Mouse (Mus musculus) frontal cortex, adult (tissue): ENCODE results near the gene Olfr924.
"Not testable (repeated sequence)": the region's sequence is repeated elsewhere in the genome, so short reads cannot be mapped to it uniquely, and the experiment has no call there.

Experiments
- ATAC-seq: cut with Nextera tagmentation; 2 replicates; pipeline ENCODE4 v1.9.2; 2017; ENCODE audit warnings: mild to moderate bottlenecking, moderate library complexity, mixed read lengths; ENCODE audit not compliant: low TSS enrichment

Gene Olfr924

DNA sequence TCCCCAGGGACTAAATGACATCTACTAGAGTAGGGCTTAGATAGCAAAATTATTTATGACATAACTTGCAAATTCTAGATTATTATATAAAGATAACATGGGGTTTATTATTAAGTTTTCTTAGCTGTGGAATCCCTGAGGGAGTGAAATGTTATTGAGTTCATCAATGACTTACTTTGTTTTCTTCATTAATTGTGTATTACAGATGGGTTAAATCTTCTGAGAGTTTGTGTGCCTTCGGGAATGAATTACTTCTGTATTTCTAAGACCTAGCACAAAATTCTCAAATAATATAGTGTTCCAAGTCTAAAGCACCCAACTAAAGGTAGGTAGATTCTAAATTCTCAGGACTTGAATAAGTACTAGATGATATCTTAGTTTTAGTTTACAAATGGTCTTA lies at the start of gene Olfr924:
TSS of gene Olfr924 (plus strand) at position 301 of the 400 bp plus-strand sequence.
- no peak for ATAC-seq

DNA sequence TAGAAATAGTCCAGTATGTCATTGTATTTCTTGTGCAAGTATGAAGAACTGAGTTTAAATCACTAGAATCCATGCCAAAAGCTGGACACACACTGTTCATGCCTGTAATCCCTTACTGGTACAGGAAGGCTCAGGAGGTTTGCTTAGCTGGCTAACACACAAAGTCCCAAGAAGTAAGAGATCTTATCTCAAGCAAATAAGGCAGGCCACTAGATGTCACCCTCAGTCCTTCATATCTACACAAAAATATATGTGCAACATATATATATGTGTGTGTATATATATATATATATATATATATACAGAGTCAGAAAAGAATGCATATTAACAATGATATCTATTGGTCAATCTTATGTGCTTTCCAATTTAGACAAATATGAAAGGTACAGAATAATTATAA lies 38.6 kb upstream of the Olfr924 start:
- ATAC-seq = peak; percentile 62; the same call in 1 of the 2 replicates

DNA sequence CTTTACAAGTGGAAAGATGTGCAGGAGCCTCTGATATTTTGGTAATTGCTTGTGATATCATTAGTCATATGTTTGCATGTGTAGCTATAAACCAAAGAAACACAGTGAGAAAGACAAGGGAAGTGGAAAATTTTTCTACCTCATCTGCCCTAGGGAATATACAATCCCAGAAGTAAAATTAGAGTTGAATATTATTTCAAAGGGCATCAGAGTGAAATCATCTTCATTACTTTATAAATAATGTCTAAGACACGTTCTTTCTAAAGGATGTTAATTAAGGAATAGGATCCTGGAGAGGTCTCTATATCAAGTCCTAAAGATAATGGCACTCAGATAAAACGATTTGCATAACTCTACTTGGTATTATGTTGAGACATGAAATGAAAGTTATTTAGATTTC lies 29.9 kb upstream of the Olfr924 start, which contains the start of gene Olfr922:
TSS of gene Olfr922 (plus strand) at position 301 of the 400 bp plus-strand sequence.
- no peak for ATAC-seq

- ATAC-seq = no peak
Measured at GRCm38 (mm10) chr9:38815458-38815986, 28.7 kb upstream of the Olfr924 start.

DNA sequence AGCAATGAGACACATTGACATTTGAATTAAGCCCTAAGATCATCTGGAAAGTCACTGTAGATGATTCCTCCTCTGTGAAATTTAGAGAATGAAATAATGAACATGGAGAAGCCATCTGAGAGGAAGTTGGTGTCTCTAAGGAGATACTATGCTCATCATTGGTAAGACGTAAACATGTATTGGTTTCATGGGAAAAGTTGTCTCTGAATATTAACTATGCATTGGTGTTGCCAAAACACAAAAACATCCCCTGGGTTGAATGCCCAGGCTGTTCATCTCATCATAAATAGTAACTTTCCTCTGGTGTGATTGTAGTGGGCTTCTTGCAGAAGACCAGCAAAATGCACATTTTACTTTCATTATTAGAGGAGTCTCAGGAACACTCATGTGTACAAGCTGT lies 18.0 kb upstream of the Olfr924 start, which contains the start of gene Olfr923:
TSS of gene Olfr923 (plus strand) at position 301 of the 400 bp plus-strand sequence.
- ATAC-seq = no peak

GRCm38 (mm10) chr9:38833027-38833426 lies 11.2 kb upstream of the Olfr924 start:
- no peak for ATAC-seq

DNA sequence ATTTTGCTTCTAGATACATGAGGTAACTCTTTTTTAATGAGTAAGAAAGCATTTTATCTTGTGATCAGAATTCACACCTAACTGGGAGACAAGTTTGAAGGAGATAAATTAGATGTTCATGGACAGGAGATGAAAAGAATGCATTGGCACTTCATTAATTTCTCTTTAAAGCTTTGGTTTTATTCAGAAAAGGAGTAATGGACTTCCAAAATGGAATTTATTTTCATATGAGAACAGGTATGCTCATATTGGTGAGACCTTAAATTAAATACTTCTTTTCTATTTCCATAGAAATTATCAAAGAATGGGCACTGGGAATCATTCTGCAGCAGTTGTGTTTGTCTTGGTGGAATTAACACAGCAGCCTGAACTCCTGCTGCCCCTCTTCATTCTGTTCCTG lies 10.5 kb downstream of the Olfr924 start, which contains the start of gene Olfr26:
TSS of gene Olfr26 (plus strand) at position 301 of the 400 bp plus-strand sequence.
- no peak for ATAC-seq

DNA sequence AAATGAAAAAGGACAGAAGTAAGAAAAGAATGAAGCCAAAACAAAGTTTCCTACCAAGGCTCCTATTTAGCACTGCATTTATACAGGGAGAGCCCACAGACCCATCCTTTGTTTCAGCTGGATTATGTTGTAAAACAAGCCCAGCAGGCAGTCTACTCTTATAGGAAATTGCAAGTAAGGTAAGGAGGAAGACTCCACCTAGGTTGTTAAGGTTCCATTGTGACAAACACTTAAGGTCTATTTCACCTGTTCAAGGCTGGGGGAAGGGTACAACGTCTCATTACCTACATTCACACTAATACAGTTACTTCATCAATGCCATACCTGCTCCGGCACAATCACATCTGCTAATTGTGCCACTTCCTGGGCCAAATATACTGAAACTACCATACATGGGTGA lies 30.6 kb downstream of the Olfr924 start:
- not testable (repeated sequence) for ATAC-seq

DNA sequence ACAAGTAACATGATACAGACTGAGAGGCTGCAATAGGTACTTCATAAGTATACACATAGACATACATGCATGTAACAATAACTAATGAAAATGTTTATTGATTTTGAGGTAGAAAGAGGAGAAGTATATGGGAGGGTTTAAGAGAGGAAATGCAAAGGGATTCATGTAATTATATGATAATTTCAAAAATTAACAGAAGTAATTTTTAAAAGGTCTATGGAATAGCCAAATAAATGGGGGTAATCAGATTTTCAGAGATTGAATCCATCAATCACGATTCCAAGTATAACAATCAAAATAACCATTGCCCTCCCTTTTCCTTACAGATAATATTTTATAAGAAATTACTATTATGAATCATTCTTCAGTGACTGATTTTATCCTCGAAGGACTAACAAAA lies 32.6 kb downstream of the Olfr924 start, which contains the start of gene Olfr926:
TSS of gene Olfr926 (plus strand) at position 301 of the 400 bp plus-strand sequence.
- no peak for ATAC-seq
